In genomic region chr5:23992876-23993552, GRCm38 (mm10) we compare ENCODE assay signal across 8 mouse cellular contexts. TPM values are rescaled to one million over a fixed set of nuclear protein-coding genes. Genes with fewer than 3 reads are reported as not detected.
DNase-seq lines count a peak whose midpoint lies in the region; ATAC-seq lines count a peak whose summit lies in the region.

No protein-coding gene starts in this region.

- peak; percentile 77 for ATAC-seq in forebrain, embryonic 13.5 days
- ATAC-seq in midbrain, embryonic 11.5 days (ENCODE audit: low FRiP score): 0 out of 2 replicates have a peak, but pooled peaks have one; percentile 38

- DNase-seq in right cerebral cortex, adult 2 months (ENCODE audit: low spot score in 2 of 2): peak; percentile 10 to 14
- no peak for DNase-seq in right cerebral cortex, postnatal 36 days (ENCODE audit: low spot score in 2 of 2)
- peak; percentile 73 for DNase-seq in heart, postnatal 4 days
- peak; percentile 51 to 54 for DNase-seq in layer of hippocampus, adult 8-10 months (ENCODE audit: low spot score in 2 of 2)
- no peak for DNase-seq in midbrain, embryonic 11.5 days (ENCODE audit: low spot score, missing footprints)
- no peak for DNase-seq in testis, postnatal 14 days (ENCODE audit: low spot score)
- no peak for DNase-seq in thymus, postnatal 25 days

- 22% methylated on average over 5 of the region's 5 CpGs for WGBS in forebrain, embryonic 13.5 days
- 70% methylated on average over 5 of the region's 5 CpGs for WGBS in midbrain, embryonic 11.5 days

- no peak overlapping the region for H3K4me3 ChIP-seq in forebrain, embryonic 13.5 days
- H3K4me3 ChIP-seq in midbrain, embryonic 11.5 days (ENCODE audit: low read depth, low read length): no peak overlapping the region

- peaks cover 45% of the 10 kb centered on the region for H3K4me1 ChIP-seq in forebrain, embryonic 13.5 days
- peaks cover 8% of the 10 kb centered on the region for H3K4me1 ChIP-seq in midbrain, embryonic 11.5 days (ENCODE audit: control insufficient read depth, insufficient read depth, low read length)

- H3K27ac ChIP-seq in forebrain, embryonic 13.5 days: peak overlapping the region; percentile 86
- peak overlapping the region; percentile 30 for H3K27ac ChIP-seq in midbrain, embryonic 11.5 days (ENCODE audit: low read depth, low read length)

- peak overlapping the region; percentile 27 for H3K4me2 ChIP-seq in forebrain, embryonic 13.5 days
- no peak overlapping the region for H3K4me2 ChIP-seq in midbrain, embryonic 11.5 days

- no peaks in the 10 kb centered on the region for H3K9me3 ChIP-seq in forebrain, embryonic 13.5 days (replicated peaks)
- H3K9me3 ChIP-seq in midbrain, embryonic 11.5 days (ENCODE audit: control insufficient read depth, low read length): no peaks in the 10 kb centered on the region

- H3K27me3 ChIP-seq in forebrain, embryonic 13.5 days: no peaks in the 10 kb centered on the region
- no peaks in the 10 kb centered on the region for H3K27me3 ChIP-seq in midbrain, embryonic 11.5 days (ENCODE audit: control insufficient read depth, insufficient read depth, low read length)

- peak overlapping the region; percentile 54 for H3K9ac ChIP-seq in forebrain, embryonic 13.5 days
- peak overlapping the region; percentile 20; the same call in 1 of the 2 replicates for H3K9ac ChIP-seq in midbrain, embryonic 11.5 days (ENCODE audit: low read length)

- H3K36me3 ChIP-seq in forebrain, embryonic 13.5 days (ENCODE audit: poor library complexity, severe bottlenecking): peaks cover 6% of the 10 kb centered on the region; the same call in 1 of the 2 replicates
- H3K36me3 ChIP-seq in midbrain, embryonic 11.5 days (ENCODE audit: control insufficient read depth, insufficient read depth, low read length): no peaks in the 10 kb centered on the region

RNA-seq across cellular contexts. Expression of gene Fam126a, which starts 37.5 kb away (rescaled TPM):
- 40.9 and 44.3 TPM in 2 replicates for polyA plus RNA-seq in forebrain, embryonic 13.5 days (2015; fragmentation: Nextera tagmentation; extraction: Ambion mirVana)
- 10 to 100 TPM; 62.4 to 65.1 TPM for total RNA-seq in heart, postnatal 4 days (2021)
- 10 to 100 TPM; 24.2 to 28.1 (median 25.3) TPM for total RNA-seq in layer of hippocampus, adult 8-10 months (2022)
- 34.3 and 36.0 TPM in 2 replicates for polyA plus RNA-seq in midbrain, embryonic 11.5 days (2014; fragmentation: Nextera tagmentation; extraction: Ambion mirVana)

Comparison
In these comparisons a context has a peak if more than half of its experiments do, and no peak if none do; other contexts are left out.
1. DNase-seq: peak in right cerebral cortex, adult 2 months (2 of 2), heart, postnatal 4 days (single experiment) and layer of hippocampus, adult 8-10 months (2 of 2); none in right cerebral cortex, postnatal 36 days (0 of 2), midbrain, embryonic 11.5 days (single experiment), testis, postnatal 14 days (single experiment) and thymus, postnatal 25 days (single experiment).